Mouse (Mus musculus) heart, adult 8-10 months (tissue): ENCODE measurements around the gene Efcab12. TPM values are rescaled to one million over a fixed set of nuclear protein-coding genes. Genes with fewer than 3 reads are reported as not detected.
"Not testable (repeated sequence)": the region's sequence is repeated elsewhere in the genome, so short reads cannot be mapped to it uniquely, and the experiment has no call there.

Experiments
- DNase-seq: peaks from one replicate; pipeline ENCODE4 v3.0.0; 2022; ENCODE audit warnings: low spot score
- total RNA-seq, 4 experiments: library from RNA; stranded (reverse); gene quantifications; 2 replicates each; pipeline ENCODE4 v1.2.4; 2022

Gene Efcab12
- under 1 TPM; 0.20 to 0.53 (median 0.36) TPM for total RNA-seq

GRCm38 (mm10) chr6:115838161-115838597 is at the start of gene Efcab12:
Gene Efcab12 (minus strand): TSS chr6:115838412.
- peak; percentile 58 for DNase-seq

- DNase-seq = no peak
These were observed 48.7 kb upstream of the Efcab12 start for GRCm38 (mm10) chr6:115886894-115887293.

GRCm38 (mm10) chr6:115884018-115884417 is 45.8 kb upstream of the Efcab12 start:
- no peak for DNase-seq

DNA sequence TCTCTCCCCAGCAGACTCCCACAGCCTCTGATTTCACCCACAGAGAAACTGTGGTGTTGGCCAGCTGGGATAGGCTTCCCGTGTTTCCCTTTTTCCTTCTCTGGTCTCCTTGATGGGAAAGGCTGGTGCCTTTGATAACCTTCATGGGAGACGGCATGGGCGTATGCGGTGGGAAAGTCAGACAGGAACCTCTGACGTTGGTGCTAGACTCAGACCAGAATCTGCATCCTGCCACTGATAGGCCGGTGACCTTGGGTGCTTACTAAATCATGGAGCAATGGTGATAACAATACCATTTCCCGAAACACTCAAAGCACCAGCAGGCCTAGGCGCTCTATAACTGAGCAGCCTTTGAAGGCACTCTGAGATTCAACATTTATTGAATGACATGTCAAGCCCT is 42.5 kb upstream of the Efcab12 start:
- peak; percentile 50 for DNase-seq

DNA sequence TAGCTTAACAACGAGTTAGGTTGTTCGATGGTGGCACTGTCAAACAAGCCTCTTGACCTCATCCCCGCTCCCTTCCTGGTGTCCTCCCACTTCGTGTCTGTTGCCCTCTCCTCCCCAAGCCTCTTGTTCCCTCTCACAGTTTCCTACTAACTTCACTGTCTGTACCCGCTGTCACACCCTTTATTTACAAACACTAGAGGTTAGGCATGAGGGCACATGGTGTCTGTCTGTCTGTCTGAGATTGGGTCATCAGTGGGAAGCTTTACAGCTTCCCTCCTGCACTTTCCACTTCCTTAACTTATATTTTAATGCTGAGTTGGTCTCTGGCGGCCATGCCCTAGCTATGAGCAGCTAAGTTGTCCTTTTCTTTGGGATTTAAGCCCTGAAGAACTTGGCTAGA is 41.5 kb upstream of the Efcab12 start:
- DNase-seq = no peak

DNA sequence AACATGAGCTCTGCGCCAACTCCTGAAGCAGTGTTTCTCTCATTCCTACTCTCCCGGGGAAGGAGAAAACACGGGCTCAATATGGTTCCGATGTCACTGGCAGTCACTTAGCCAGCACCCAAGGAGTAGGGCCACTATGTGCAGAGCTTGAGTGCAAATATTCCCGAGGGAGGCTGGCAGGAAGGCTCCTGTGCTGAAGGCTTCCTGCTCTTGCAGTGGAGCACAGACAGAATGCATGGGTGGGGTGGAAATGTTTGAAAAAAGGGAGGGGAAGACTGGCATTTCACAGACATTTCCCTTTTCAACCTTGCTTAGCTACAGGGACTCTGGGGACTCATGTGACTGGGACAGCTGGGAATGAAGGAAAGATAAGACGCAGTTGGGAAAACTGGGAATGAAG is 40.5 kb upstream of the Efcab12 start:
- no peak for DNase-seq

DNA sequence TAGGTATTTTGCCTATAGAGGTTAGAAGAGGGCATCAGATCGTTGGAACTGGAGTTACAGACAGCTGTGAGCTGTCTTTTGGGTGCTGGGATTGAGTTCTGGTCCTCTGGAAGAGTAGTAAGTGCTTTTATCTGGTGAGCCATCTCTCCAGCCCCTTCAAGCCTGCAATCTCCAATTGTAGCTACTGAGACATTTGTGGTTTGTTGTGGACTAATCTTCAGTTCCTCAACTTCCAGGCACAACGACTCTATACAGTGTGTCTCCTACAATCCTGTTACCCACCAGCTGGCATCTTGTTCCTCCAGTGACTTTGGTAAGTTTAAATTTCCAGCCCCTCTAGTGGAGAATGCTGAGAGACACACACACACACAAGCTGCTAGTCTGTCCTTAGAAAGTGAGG is 39.0 kb upstream of the Efcab12 start:
- DNase-seq = no peak

DNA sequence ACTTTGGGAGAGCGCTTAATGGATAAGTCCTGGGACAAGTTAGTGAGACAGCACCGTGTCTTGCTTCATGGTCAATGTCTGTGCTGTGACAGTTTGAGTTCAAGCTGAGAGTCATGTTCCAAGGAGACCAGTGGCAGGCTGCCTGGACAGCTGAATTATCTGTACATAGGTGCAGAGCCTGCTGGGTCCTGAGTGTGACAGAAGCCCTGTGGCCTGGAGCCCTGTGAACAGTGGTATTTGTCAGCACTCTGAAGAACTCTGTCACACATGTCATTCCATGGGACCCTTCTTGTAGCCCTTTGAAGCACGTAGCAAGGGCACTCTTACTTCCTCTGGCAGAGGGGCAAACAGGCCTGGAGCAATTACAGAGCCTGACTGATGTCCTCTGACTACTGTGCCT is 33.1 kb upstream of the Efcab12 start:
- not testable (repeated sequence) for DNase-seq

- not testable (repeated sequence) for DNase-seq
These were observed 28.9 kb upstream of the Efcab12 start for GRCm38 (mm10) chr6:115867157-115867556.

GRCm38 (mm10) chr6:115865246-115865645 is 27.0 kb upstream of the Efcab12 start:
- no peak for DNase-seq

GRCm38 (mm10) chr6:115863340-115863841 is 25.2 kb upstream of the Efcab12 start:
- DNase-seq = no peak

GRCm38 (mm10) chr6:115860027-115860556 is 21.9 kb upstream of the Efcab12 start:
- no peak for DNase-seq

- no peak for DNase-seq
These were observed 21.0 kb upstream of the Efcab12 start for GRCm38 (mm10) chr6:115859258-115859657.

GRCm38 (mm10) chr6:115856361-115856745 is 18.1 kb upstream of the Efcab12 start:
- DNase-seq = no peak

GRCm38 (mm10) chr6:115855733-115856360 is 17.6 kb upstream of the Efcab12 start:
- no peak for DNase-seq

GRCm38 (mm10) chr6:115854432-115854831 is 16.2 kb upstream of the Efcab12 start:
- DNase-seq = no peak

DNA sequence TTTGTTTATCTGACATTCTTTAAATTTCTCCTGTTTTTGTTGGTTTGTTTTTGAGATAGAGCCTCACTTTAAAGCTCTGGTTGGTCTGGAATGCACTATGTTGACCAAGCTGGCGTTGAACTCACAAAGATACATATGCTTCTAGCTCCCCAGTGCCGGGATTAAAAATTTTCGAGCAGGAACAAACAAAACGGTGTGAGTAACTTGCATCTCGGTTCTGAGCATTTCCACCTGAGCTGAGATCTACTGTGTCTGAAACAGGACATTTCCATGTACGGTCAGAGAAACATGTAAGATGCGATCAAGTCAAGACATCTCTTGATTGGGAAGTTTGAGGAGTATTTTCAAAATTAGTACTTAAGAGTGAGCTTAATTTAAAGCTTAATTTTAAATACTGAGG is 15.8 kb upstream of the Efcab12 start:
- no peak for DNase-seq

- peak; percentile 99 for DNase-seq
These were observed 15.0 kb upstream of the Efcab12 start, which contains the start of the genes Mbd4 and Ift122 for GRCm38 (mm10) chr6:115853091-115853813. Gene Mbd4 (minus strand): TSS chr6:115853371. Gene Ift122 (plus strand): TSS chr6:115853470.

- DNase-seq = no peak
These were observed 14.4 kb upstream of the Efcab12 start for GRCm38 (mm10) chr6:115852446-115853090.

DNA sequence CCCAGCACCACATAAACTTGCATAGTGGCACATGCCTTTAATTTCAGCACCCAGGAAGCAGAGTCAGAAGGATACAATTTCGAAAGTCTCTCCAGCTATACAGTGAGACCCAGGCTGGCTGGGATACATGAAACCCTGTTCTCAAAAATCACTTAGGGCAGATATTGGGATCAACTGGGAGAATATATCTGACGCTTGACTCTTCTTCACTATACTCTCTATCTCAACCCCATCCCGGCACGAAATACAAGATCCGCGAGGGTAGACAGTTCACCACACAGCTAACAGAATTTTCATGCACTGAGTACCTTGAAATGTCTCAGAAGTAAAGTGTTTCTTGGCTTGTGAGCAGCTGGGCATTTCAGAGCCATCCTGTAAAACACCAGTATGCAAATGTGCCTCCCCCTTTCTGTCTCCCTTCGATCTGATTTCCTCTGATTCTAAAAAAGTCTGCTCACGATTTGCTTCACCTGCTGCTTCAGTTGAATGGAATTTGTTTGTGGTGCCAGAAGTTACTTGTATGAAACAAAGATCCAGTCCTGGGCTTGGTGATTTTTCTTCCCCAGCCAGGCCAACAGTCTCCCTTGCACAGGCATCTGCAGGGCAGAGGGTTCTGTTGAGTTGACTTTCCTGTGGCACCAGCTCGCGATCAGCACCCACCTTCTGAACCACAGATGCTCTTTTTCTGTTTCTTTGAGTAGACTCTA is 10.5 kb upstream of the Efcab12 start:
- DNase-seq = no peak

DNA sequence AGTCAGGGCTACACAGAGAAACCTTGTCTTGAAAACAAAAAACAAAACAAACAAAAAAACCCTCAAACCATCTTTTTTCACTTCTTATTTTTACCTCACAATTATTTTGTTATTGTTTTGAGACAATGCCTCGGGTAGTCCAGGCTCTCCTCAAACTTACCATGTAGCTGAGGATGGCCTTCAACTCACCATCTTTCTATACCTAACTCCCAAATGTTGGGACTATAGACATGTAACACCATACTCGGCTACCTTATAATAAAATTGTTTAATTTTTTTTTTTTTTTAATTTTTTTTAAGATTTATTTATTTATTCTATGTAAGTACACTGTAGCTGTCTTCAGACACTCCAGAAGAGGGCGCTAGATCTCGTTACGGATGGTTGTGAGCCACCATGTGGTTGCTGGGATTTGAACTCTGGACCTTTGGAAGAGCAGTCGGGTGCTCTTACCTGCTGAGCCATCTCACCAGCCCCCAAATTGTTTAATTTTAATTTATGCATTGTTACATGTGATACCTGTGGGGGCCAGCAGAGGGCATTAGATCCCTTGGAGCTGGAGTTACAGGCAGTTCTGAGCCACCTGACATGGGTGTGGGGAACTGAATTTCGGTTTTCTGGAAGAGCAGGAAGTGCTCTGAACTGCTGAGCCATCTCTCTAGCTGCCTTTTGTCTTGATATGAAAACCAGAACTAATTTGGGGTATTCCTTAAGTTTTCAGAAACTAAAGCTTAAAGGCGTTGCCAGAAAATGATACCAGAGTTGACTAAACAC is 8.6 kb upstream of the Efcab12 start:
- peak; percentile 52 for DNase-seq
